Mouse (Mus musculus) neutrophil, adult 5-6 weeks (primary cell): ENCODE measurements around the gene Slc39a5. TPM values are rescaled to one million over a fixed set of nuclear protein-coding genes. Genes with fewer than 3 reads are reported as not detected.

Experiments
- ATAC-seq: fragments of 151-379, 151-347 bp; 2 replicates; pipeline ENCODE4 v1.8.0; 2017; ENCODE audit warnings: mild to moderate bottlenecking, moderate TSS enrichment; ENCODE audit not compliant: insufficient number of reproducible peaks, poor library complexity, low FRiP score, severe bottlenecking; ENCODE audit errors: extremely low read depth
- total RNA-seq: library from RNA; stranded (forward); fragments of 200-1000 nt; gene quantifications from 2 replicates; pipeline ENCODE4 v1.2.3, GENCODE M21; 2017

Slc39a5 gene
- not detected in 2 replicates for total RNA-seq

- no peak for ATAC-seq
These were observed at the start of gene Slc39a5 for GRCm38 (mm10) chr10:128401056-128401455. Gene Slc39a5, minus strand, starts transcription at chr10:128401229.

GRCm38 (mm10) chr10:128445407-128445806 is 44.4 kb upstream of the Slc39a5 start:
- ATAC-seq: no peak

GRCm38 (mm10) chr10:128444354-128444753 is 43.3 kb upstream of the Slc39a5 start:
- ATAC-seq: no peak

- no peak for ATAC-seq
These were observed 41.7 kb upstream of the Slc39a5 start for GRCm38 (mm10) chr10:128442718-128443117.

GRCm38 (mm10) chr10:128441324-128442119 is 40.5 kb upstream of the Slc39a5 start:
- no peak for ATAC-seq

- ATAC-seq: no peak
These were observed 39.4 kb upstream of the Slc39a5 start for GRCm38 (mm10) chr10:128440407-128440806.

GRCm38 (mm10) chr10:128438675-128439279 is 37.7 kb upstream of the Slc39a5 start:
- ATAC-seq: peak; percentile 68

- ATAC-seq: no peak
These were observed 35.3 kb upstream of the Slc39a5 start for GRCm38 (mm10) chr10:128436376-128436775.

GRCm38 (mm10) chr10:128435873-128436272 is 34.8 kb upstream of the Slc39a5 start:
- no peak for ATAC-seq

- ATAC-seq: peak; percentile 70
These were observed 34.3 kb upstream of the Slc39a5 start for GRCm38 (mm10) chr10:128435186-128435823.

- ATAC-seq: peak; percentile 41; the same call in 1 of the 2 replicates
These were observed 33.7 kb upstream of the Slc39a5 start for GRCm38 (mm10) chr10:128434681-128435080.

GRCm38 (mm10) chr10:128433417-128433816 is 32.4 kb upstream of the Slc39a5 start:
- ATAC-seq: no peak

GRCm38 (mm10) chr10:128429454-128429853 is 28.4 kb upstream of the Slc39a5 start:
- ATAC-seq: no peak

GRCm38 (mm10) chr10:128429052-128429451 is 28.0 kb upstream of the Slc39a5 start:
- ATAC-seq: no peak

GRCm38 (mm10) chr10:128425260-128425659 is 24.2 kb upstream of the Slc39a5 start:
- no peak for ATAC-seq

- ATAC-seq: peak; percentile 48; the same call in 1 of the 2 replicates
These were observed 23.6 kb upstream of the Slc39a5 start for GRCm38 (mm10) chr10:128424604-128425003.

GRCm38 (mm10) chr10:128422426-128422825 is 21.4 kb upstream of the Slc39a5 start:
- ATAC-seq: no peak

- no peak for ATAC-seq
These were observed 13.8 kb upstream of the Slc39a5 start for GRCm38 (mm10) chr10:128414848-128415247.

- ATAC-seq: no peak
These were observed 12.0 kb upstream of the Slc39a5 start for GRCm38 (mm10) chr10:128413076-128413475.

- no peak for ATAC-seq
These were observed 11.5 kb upstream of the Slc39a5 start for GRCm38 (mm10) chr10:128412558-128412957.
